Mouse (Mus musculus) midbrain, embryonic 15.5 days (tissue): Measurements from ENCODE around the gene Iqschfp. TPM values are rescaled to one million over a fixed set of nuclear protein-coding genes. Genes with fewer than 3 reads are reported as not detected.

ENCODE experiments used
- ATAC-seq: fragments of 200-750 bp; cut with Nextera tagmentation; replicated peaks from 2 replicates; pipeline ENCODE4 v1.8.0; 2017; ENCODE audit warnings: moderate TSS enrichment
- H3K27ac ChIP-seq: fragments of 300-500 bp; sonication (generic); 2 replicates; pipeline ENCODE4 v1.5.1; 2015; ENCODE audit warnings: mild to moderate bottlenecking, inconsistent platforms
- H3K27me3 ChIP-seq: fragments of 300-500 bp; sonication (generic); replicated peaks from 2 replicates; pipeline ENCODE4 v1.6.1; 2015; ENCODE audit warnings: inconsistent platforms
- H3K36me3 ChIP-seq: fragments of 300-500 bp; sonication (generic); replicated peaks from 2 replicates; pipeline ENCODE4 v1.6.1; 2015; ENCODE audit warnings: inconsistent platforms
- H3K4me1 ChIP-seq: fragments of 300-500 bp; sonication (generic); 2 replicates; pipeline ENCODE4 v1.6.1; 2015; ENCODE audit warnings: inconsistent platforms
- H3K4me2 ChIP-seq: fragments of 300-500 bp; sonication (generic); 2 replicates; pipeline ENCODE4 v1.6.1; 2015; ENCODE audit warnings: inconsistent platforms, mild to moderate bottlenecking, moderate library complexity
- H3K4me3 ChIP-seq: fragments of 300-500 bp; sonication (generic); 2 replicates; pipeline ENCODE4 v1.5.1; 2015; ENCODE audit warnings: mild to moderate bottlenecking, inconsistent platforms
- H3K9ac ChIP-seq: fragments of 300-500 bp; sonication (generic); 2 replicates; pipeline ENCODE4 v1.6.1; 2015; ENCODE audit warnings: mild to moderate bottlenecking, inconsistent platforms
- H3K9me3 ChIP-seq: fragments of 300-500 bp; sonication (generic); 2 replicates; pipeline ENCODE4 v1.6.1; 2016; ENCODE audit warnings: inconsistent platforms
- whole genome bisulfite sequencing: fragments of 180-500 bp; shearing (Covaris S2); methylation state at CpG from one replicate; pipeline ENCODE4 v1.1.7; 2015; ENCODE audit warnings: mixed read lengths; 5-methylcytosine and 5-hydroxymethylcytosine counted together
- polyA plus RNA-seq: library from polyadenylated mRNA; unstranded; fragments of >200 nt; fragmentation: Nextera tagmentation; extraction: Ambion mirVana; gene quantifications from 2 replicates; pipeline ENCODE4 v1.2.1, GENCODE M21; 2015

The Iqschfp gene
- polyA plus RNA-seq, 1 experiment from 2014 or later, result 6.4 TPM

DNA sequence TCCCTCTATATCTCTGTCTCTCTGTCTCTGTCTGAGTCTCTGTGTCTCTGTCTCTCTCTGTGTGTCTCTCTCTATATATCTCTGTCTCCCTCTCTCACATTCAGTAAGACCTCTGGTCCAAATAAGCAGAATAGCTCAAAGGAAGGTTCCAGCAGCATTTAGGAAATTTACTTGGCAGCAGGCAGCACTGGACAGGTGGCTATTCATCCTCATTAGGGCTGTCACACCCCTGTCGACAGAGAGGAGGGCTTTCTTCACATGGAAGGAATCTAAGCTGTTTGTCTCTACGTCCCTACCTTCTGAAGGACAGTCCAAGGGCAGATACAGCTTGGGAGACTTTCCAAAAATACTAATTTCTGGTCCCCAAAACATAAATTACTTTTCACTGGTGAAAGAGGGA, 440.5 kb downstream of the Iqschfp start:
- Histone ChIP-seq H3K36me3 (no peaks in the 10 kb centered on the region), H3K27me3 (no peaks in the 10 kb centered on the region), H3K9me3 (no peaks in the 10 kb centered on the region), H3K4me3 (no peak overlapping the region), H3K27ac (no peak overlapping the region), H3K9ac (no peak overlapping the region), H3K4me2 (no peak overlapping the region), H3K4me1 (no peaks in the 10 kb centered on the region)
- no peak for ATAC-seq
- WGBS, result 49% methylated on average over 2 of the region's 2 CpGs

- H3K4me3 ChIP-seq, result no peak overlapping the region
- ATAC-seq, result no peak
- no peaks in the 10 kb centered on the region for H3K9me3 ChIP-seq
- H3K4me1 ChIP-seq, result no peaks in the 10 kb centered on the region
- no peak overlapping the region for H3K9ac ChIP-seq
- no peaks in the 10 kb centered on the region for H3K36me3 ChIP-seq
- no peak overlapping the region for H3K4me2 ChIP-seq
- no peaks in the 10 kb centered on the region for H3K27me3 ChIP-seq
- no peak overlapping the region for H3K27ac ChIP-seq
- WGBS, result 96% methylated on average over 4 of the region's 4 CpGs
Observed at GRCm38 (mm10) chr3:68335501-68335900, 443.5 kb downstream of the Iqschfp start.

- Histone ChIP-seq H3K4me1 (no peaks in the 10 kb centered on the region; the same call in 1 of the 2 replicates), H3K4me3 (no peak overlapping the region), H3K9me3 (no peaks in the 10 kb centered on the region), H3K27me3 (no peaks in the 10 kb centered on the region), H3K36me3 (no peaks in the 10 kb centered on the region), H3K9ac (no peak overlapping the region), H3K4me2 (no peak overlapping the region), H3K27ac (no peak overlapping the region)
- no peak for ATAC-seq
- 76% methylated on average over 6 of the region's 6 CpGs for WGBS
Observed at GRCm38 (mm10) chr3:68350624-68351023, 458.6 kb downstream of the Iqschfp start.

GRCm38 (mm10) chr3:68351461-68351860, 459.4 kb downstream of the Iqschfp start:
- no peak overlapping the region for H3K4me2 ChIP-seq
- no peak for ATAC-seq
- WGBS, result 57% methylated on average over 3 of the region's 3 CpGs
- no peak overlapping the region for H3K4me3 ChIP-seq
- no peak overlapping the region for H3K27ac ChIP-seq
- H3K9me3 ChIP-seq, result no peaks in the 10 kb centered on the region
- no peaks in the 10 kb centered on the region for H3K27me3 ChIP-seq
- H3K36me3 ChIP-seq, result no peaks in the 10 kb centered on the region
- H3K9ac ChIP-seq, result no peak overlapping the region
- no peaks in the 10 kb centered on the region; the same call in 1 of the 2 replicates for H3K4me1 ChIP-seq

DNA sequence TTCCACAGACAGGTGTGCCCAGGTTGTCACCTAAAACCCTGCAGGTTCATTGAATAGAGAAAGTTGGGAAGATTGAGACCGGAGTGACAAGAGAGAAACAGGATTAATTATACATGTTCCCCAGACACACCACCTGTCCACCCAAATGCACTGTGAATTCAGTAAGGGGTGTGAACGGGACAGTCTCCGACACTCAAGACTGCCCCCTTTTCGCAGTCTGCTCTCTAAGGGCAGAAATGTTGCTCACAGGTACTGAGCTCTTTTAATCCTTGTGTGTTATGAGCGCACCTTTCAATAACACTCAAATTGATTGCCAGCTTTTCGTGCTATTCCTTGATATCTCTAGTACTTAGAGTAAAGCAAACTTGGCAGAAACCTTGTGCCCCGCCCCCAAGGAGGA, 460.9 kb downstream of the Iqschfp start:
- H3K4me3 ChIP-seq, result no peak overlapping the region
- WGBS, result 78% methylated on average over 7 of the region's 7 CpGs

DNA sequence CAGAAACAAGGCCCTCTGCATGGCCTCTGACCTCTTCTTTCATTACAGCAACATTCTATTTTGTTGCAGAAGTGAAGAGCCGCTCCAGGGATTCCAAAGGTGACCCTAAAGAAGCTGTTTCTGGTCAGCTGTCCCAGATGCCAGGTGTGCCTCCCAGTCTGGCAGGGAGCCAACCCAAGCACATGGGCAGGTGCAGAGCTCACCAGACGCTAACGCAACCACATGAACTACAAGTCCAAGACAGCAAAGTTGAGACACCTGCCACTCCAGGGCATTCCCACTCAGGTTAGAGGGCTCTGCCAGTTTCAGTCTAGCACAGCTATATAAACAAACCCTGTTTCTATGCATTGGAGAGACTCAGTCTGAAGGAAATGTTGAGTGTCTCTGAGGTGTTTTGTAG, 461.5 kb downstream of the Iqschfp start:
- Histone ChIP-seq H3K27ac (no peak overlapping the region), H3K4me2 (no peak overlapping the region), H3K9me3 (no peaks in the 10 kb centered on the region), H3K4me1 (no peaks in the 10 kb centered on the region; the same call in 1 of the 2 replicates), H3K27me3 (no peaks in the 10 kb centered on the region), H3K9ac (no peak overlapping the region), H3K36me3 (no peaks in the 10 kb centered on the region), H3K4me3 (no peak overlapping the region)
- ATAC-seq, result no peak
- WGBS, result 73% methylated on average over 3 of the region's 3 CpGs

More for the DNA sequence above, 460.9 kb downstream of the Iqschfp start:
- Histone ChIP-seq H3K27ac (no peak overlapping the region), H3K4me2 (no peak overlapping the region), H3K36me3 (no peaks in the 10 kb centered on the region), H3K9ac (no peak overlapping the region), H3K27me3 (no peaks in the 10 kb centered on the region), H3K9me3 (no peaks in the 10 kb centered on the region), H3K4me1 (no peaks in the 10 kb centered on the region; the same call in 1 of the 2 replicates)
- no peak for ATAC-seq

- Histone ChIP-seq H3K4me2 (no peak overlapping the region), H3K9ac (no peak overlapping the region), H3K27ac (no peak overlapping the region), H3K9me3 (no peaks in the 10 kb centered on the region), H3K4me3 (no peak overlapping the region), H3K4me1 (no peaks in the 10 kb centered on the region), H3K27me3 (no peaks in the 10 kb centered on the region), H3K36me3 (no peaks in the 10 kb centered on the region)
- WGBS, result 94% methylated on average over 2 of the region's 2 CpGs
- no peak for ATAC-seq
Observed at GRCm38 (mm10) chr3:68356516-68356915, 464.5 kb downstream of the Iqschfp start.

DNA sequence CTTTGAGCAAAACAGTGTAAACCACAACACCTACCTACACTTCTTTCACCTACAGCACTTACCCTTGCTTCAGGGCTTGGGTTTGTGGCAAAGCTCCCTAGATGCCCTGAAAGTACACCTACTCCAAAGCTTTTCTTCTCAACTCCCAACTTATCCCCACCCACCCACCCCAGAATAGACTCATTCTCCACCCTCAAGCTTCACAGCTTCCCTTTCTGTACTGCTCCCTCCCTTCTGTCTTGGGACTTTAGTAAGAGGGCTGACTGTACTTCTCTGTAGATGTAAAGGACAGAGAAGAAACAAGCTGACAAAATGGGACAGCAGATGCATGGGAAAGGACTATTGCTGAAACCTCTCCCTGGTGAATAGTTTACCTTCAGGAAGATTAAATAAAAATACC, 476.0 kb downstream of the Iqschfp start:
- no peaks in the 10 kb centered on the region for H3K36me3 ChIP-seq
- H3K27me3 ChIP-seq, result no peaks in the 10 kb centered on the region
- H3K4me3 ChIP-seq, result no peak overlapping the region
- H3K27ac ChIP-seq, result no peak overlapping the region
- H3K4me1 ChIP-seq, result no peaks in the 10 kb centered on the region
- no peak overlapping the region for H3K9ac ChIP-seq
- no peak overlapping the region for H3K4me2 ChIP-seq
- no peak for ATAC-seq
- H3K9me3 ChIP-seq, result no peaks in the 10 kb centered on the region

DNA sequence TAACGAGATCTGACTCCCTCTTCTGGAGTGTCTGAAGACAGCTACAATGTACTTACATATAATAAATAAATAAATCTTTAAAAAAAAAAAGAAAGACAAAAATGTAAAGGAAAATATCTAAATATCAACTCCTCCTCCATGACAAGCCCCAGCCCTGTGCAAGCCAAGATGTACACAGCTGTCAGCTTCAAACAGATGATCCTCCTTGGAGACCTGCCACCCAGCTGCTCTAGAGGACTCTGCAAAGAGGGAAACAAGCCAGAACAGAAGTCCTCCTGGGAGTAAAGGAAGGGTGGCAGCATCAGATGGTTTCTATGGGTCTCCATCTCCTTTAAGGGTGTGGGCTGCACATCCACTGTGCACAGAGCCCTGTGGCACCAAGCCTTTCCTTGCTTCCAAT, 480.9 kb downstream of the Iqschfp start:
- no peak overlapping the region for H3K4me2 ChIP-seq
- 57% methylated on average over 1 of the region's 1 CpGs for WGBS

GRCm38 (mm10) chr3:68375100-68375508, 483.1 kb downstream of the Iqschfp start:
- 48% methylated on average over 10 of the region's 10 CpGs for WGBS
- H3K27ac ChIP-seq, result no peak overlapping the region; the same call in 1 of the 2 replicates
- no peaks in the 10 kb centered on the region for H3K9me3 ChIP-seq
- H3K4me1 ChIP-seq, result no peaks in the 10 kb centered on the region
- no peaks in the 10 kb centered on the region for H3K27me3 ChIP-seq
- no peak overlapping the region for H3K4me2 ChIP-seq
- no peak overlapping the region for H3K4me3 ChIP-seq
- H3K9ac ChIP-seq, result no peak overlapping the region
- ATAC-seq, result no peak
- H3K36me3 ChIP-seq, result no peaks in the 10 kb centered on the region

More for the DNA sequence above, 480.9 kb downstream of the Iqschfp start:
- Histone ChIP-seq H3K4me3 (no peak overlapping the region), H3K36me3 (no peaks in the 10 kb centered on the region), H3K27ac (no peak overlapping the region), H3K27me3 (no peaks in the 10 kb centered on the region), H3K9ac (no peak overlapping the region), H3K4me1 (no peaks in the 10 kb centered on the region), H3K9me3 (no peaks in the 10 kb centered on the region)
- no peak for ATAC-seq

DNA sequence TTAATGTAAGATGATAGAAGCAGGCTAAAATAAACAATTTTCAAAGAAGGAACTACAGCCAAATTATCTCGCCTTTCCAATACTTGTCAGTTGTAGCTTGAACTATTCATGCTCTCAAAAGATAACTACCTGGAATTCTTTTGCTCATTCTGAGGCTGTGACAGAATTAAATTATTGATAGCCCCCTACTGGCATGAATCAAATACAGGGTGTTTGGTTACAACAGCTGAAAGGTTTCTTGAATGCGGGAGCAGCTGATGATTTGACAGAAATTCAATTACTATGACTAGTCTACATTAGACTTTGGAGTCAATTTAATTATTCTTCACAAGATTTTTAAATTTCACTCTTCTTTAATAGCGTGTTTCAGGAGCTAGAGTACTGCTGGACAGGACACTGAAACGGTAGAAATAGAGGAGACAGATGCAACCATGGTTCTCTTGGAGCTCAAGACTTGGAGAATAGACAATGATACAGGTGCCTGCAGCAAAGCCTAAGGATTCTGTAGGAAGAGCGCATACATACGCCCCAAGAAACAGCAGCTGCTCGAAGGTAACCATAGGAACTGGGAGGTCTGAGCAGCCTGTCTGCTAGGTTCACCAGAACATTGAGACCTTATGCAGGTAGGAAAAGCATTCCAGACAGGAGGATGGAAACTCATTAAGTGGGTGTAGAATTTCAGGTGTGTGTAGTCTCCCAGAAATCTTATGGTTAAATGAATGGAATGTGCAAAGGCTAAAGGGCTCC, 485.6 kb downstream of the Iqschfp start:
- Histone ChIP-seq H3K4me2 (no peak overlapping the region), H3K4me1 (no peaks in the 10 kb centered on the region), H3K36me3 (no peaks in the 10 kb centered on the region), H3K4me3 (no peak overlapping the region), H3K27me3 (no peaks in the 10 kb centered on the region), H3K9ac (no peak overlapping the region), H3K9me3 (no peaks in the 10 kb centered on the region), H3K27ac (no peak overlapping the region)
- 71% methylated on average over 7 of the region's 7 CpGs for WGBS
- 0 out of 2 replicates have a peak, but pooled peaks have one; percentile 46 for ATAC-seq

DNA sequence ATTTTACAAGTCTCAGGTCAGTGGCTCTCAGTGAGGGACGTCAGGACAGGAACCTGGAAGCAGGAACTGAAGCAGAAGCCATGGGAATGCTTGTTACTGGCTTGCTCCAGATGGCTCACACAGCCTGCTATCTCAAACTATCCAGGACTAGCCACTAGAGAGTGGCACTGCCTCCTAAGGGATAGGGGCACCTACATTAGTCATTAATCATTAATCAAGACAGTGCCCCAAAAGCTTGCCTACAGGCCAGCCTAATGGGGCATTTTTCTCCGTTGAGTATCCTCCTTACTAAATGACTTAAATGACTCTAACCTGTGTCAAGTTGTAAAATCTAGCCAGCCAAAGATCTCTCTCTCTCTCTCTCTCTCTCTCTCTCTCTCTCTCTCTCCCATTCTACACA, 486.8 kb downstream of the Iqschfp start:
- 78% methylated on average over 2 of the region's 2 CpGs for WGBS

DNA sequence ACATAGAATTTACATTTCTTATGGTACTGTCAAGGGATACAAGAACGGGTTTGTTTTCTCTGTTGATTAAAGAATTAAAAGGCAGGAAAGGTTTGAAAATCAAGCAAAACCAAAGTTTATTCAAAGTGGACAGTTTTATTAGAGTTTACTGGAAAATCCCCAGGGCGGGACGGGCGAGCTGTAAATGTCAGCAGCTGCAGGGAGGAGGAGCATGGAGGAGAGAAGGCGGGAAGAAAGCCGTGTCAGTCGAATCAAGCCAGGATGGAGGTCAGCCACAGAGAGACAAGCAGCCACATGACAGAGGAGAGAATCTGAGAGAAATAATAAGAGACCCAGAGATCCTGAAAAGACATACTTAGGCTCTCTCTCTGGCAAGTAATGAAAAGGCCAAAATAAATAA, 487.2 kb downstream of the Iqschfp start:
- no peaks in the 10 kb centered on the region for H3K36me3 ChIP-seq
- H3K4me1 ChIP-seq, result peaks cover 4% of the 10 kb centered on the region; the same call in 1 of the 2 replicates
- ATAC-seq, result no peak
- no peak overlapping the region for H3K4me3 ChIP-seq
- H3K9me3 ChIP-seq, result no peaks in the 10 kb centered on the region
- no peak overlapping the region for H3K9ac ChIP-seq
- H3K27ac ChIP-seq, result no peak overlapping the region
- no peak overlapping the region for H3K4me2 ChIP-seq
- H3K27me3 ChIP-seq, result no peaks in the 10 kb centered on the region
- WGBS, result 48% methylated on average over 7 of the region's 7 CpGs

More for the DNA sequence above, 486.8 kb downstream of the Iqschfp start:
- H3K4me2 ChIP-seq, result no peak overlapping the region
- no peak overlapping the region for H3K27ac ChIP-seq
- no peak overlapping the region for H3K4me3 ChIP-seq
- no peak for ATAC-seq
- H3K4me1 ChIP-seq, result peaks cover 3% of the 10 kb centered on the region; the same call in 1 of the 2 replicates
- no peaks in the 10 kb centered on the region for H3K9me3 ChIP-seq
- H3K36me3 ChIP-seq, result no peaks in the 10 kb centered on the region
- H3K9ac ChIP-seq, result no peak overlapping the region
- H3K27me3 ChIP-seq, result no peaks in the 10 kb centered on the region
